Mouse (Mus musculus): ENCODE measurements around the gene Cirbp.

The Cirbp gene

GRCm38 (mm10) chr10:80138553-80139438, 27.0 kb upstream of the Cirbp start, which contains the start of gene Atp5d:
Gene Atp5d, plus strand, starts transcription at chr10:80138632.
- peak; percentile 71 for DNase-seq

- DNase-seq = peak; percentile 81
These were observed 26.4 kb upstream of the Cirbp start for GRCm38 (mm10) chr10:80139439-80139775.

- DNase-seq = no peak
These were observed 25.7 kb upstream of the Cirbp start for GRCm38 (mm10) chr10:80139975-80140665.

GRCm38 (mm10) chr10:80140666-80141035, 25.1 kb upstream of the Cirbp start, which contains the start of gene Cbarp:
Gene Cbarp, minus strand, starts transcription at chr10:80140835.
- DNase-seq = no peak

GRCm38 (mm10) chr10:80141243-80141642, 24.5 kb upstream of the Cirbp start:
- peak; percentile 98 for DNase-seq

- peak; percentile 98 for DNase-seq
These were observed 23.8 kb upstream of the Cirbp start for GRCm38 (mm10) chr10:80141786-80142529.

GRCm38 (mm10) chr10:80142530-80142925, 23.3 kb upstream of the Cirbp start:
- DNase-seq = peak; percentile 85

GRCm38 (mm10) chr10:80143664-80144063, 22.1 kb upstream of the Cirbp start:
- DNase-seq = peak; percentile 71

- no peak for DNase-seq
These were observed 21.6 kb upstream of the Cirbp start for GRCm38 (mm10) chr10:80144159-80144558.

GRCm38 (mm10) chr10:80144864-80145838, 20.6 kb upstream of the Cirbp start:
- DNase-seq = peak; percentile 87

- DNase-seq = peak; percentile 76
These were observed 19.9 kb upstream of the Cirbp start for GRCm38 (mm10) chr10:80145896-80146295.

- DNase-seq = peak; percentile 77
These were observed 19.2 kb upstream of the Cirbp start for GRCm38 (mm10) chr10:80146568-80147011.

- no peak for DNase-seq
These were observed 18.6 kb upstream of the Cirbp start for GRCm38 (mm10) chr10:80147146-80147718.

GRCm38 (mm10) chr10:80147719-80148601, 17.8 kb upstream of the Cirbp start, which contains the start of gene Midn:
Gene Midn, plus strand, starts transcription at chr10:80148272.
- DNase-seq = peak; percentile 85

- peak; percentile 96 for DNase-seq
These were observed 17.0 kb upstream of the Cirbp start for GRCm38 (mm10) chr10:80148610-80149290.

- peak; percentile 97 for DNase-seq
These were observed 16.2 kb upstream of the Cirbp start for GRCm38 (mm10) chr10:80149291-80150225.

- DNase-seq = peak; percentile 84
These were observed 15.3 kb upstream of the Cirbp start for GRCm38 (mm10) chr10:80150226-80151210.
